Mouse (Mus musculus) ZHBTc4 (cell line): Measurements from ENCODE around the gene Gpr107.

Experiments used
- DNase-seq: peaks from one replicate; pipeline ENCODE4 v3.0.0-alpha.2; 2011; ENCODE audit warnings: low read depth, low spot score

Gpr107 gene

DNA sequence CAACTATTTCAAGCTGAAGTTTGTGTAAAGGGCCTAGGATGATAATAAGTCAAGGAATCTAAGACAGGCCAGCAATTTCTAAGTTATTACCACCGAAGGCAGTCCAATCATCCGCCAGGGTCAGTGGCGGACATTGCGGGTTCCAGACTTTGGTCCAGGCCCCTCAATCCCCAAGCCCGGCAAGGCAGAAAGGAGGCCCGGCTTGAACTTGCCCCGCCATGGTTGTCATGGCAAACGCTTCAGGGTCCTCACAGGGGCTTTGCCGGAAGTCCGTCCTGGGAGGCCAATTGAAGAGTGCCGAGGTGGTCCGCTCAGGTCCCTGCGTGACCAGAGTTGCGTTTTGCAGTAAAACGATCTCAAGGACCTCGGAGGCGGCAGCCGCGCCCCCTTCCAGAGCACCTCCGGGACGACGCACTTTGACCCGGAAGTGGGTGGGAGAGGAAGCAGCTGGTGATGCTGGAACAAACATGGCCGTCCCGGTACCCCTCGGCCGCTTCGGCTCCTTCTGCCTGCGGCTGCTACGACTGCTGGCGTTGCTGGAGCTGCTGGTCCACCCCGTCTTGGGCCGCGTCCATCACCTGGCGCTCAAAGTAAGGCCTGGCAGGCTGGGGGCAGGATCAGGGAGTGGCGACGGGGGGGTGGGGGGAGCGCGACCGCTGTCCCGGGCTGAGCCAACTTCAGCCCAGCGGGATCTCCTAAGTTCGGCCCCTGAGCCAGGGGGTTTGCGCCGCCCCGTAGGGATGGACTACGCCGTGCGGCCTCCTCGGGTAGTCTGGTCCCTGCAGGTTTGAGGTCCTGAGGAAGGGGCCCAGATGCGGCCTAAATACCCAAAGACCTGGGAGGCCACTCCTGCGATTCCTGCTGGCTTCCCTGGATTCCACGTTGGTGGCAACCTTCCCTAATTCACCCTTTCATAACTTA is at the start of gene Gpr107:
Gene Gpr107, plus strand, starts transcription at position 425 of the 921 bp plus-strand sequence.
- peak; percentile 92 for DNase-seq

DNA sequence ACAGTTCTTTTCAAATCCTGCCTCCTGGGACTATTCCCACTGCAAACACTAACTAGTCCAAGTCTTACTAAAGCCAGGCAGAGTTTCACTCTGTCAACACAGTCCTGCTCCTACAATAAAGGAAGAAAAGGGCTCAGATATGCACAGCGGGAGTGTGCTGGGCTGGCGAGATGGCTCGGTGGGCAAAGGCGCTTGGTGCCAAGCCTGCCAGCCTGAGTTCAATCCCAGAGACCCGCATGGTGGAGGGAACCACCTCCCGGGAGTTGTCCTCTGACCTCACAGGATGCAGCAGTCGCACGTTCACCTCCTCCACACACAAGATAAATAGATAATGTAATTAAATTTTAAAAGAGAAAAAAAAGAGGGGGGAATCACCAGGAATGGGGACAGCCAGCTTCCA is 48.8 kb upstream of the Gpr107 start:
- DNase-seq: no peak

DNA sequence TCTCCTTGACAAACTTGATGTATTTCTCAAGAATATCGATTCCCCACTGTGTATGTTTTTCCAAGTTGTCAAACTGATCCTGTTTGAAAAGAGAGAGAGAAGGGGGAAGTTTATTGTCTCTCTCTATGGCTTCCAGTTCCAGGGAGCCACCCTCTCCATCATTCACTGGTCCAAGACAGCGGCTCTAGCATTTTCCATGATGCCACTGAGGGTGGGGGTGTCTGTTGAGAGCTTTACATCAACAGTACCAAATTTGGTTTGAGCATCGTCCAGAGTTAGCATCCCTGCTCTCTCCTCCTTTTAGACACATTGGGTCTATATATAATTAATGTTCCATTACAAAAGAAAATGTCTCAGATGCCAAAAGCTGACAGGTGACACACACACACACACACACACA is 46.8 kb upstream of the Gpr107 start:
- no peak for DNase-seq

DNA sequence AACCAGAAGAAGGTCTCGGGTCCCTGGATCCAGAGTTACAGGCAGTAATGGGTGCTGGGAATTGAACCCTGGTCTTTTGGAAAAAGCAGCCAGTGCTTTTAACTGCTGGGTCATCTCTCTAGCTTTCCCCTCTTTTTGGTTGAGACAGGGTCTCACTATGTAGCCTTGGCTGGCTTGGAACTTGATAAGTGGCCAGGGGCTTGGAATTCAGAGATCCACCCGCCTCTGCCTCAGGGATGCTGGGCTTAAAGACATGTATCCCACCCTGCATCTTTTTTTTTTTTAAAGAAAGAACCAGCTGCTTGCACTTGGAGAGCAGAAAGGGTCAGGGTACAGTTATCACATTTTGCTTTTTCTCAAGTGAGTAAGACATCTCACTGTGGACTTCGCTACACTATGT is 46.1 kb upstream of the Gpr107 start:
- DNase-seq: no peak

DNA sequence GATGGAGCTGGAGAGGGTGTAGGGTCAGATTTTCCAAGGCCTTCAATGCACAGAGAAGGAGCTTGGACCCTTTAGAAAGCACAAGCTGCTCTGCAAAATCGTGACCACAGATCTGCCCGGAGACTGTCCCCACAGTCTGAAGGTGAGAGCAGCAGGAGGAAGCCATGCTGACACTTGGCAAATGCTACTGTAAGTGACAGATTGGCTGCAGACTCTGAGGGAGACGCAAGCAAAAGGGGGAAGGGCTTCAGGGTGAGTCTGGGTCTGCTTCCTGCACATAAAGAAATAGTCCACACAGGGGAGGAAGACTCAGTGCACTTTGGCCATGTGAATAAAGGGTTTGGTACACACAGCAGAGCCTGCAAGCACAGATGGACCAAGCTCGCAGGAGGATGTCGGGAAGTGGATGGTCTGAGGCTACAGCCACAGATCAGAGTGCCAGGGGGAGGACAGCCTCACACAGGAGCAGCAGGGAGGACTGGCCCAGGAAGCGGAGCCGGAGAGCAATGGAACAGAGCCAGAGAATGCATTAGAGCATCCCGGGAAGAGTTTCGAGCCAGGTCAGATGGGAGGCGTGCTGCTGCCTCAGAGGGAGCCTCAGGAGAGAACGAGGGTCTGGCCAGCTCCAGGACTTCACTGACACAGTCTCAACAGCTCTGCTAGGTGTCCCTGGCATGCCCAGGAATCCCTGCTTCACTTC is 45.3 kb upstream of the Gpr107 start:
- no peak for DNase-seq

DNA sequence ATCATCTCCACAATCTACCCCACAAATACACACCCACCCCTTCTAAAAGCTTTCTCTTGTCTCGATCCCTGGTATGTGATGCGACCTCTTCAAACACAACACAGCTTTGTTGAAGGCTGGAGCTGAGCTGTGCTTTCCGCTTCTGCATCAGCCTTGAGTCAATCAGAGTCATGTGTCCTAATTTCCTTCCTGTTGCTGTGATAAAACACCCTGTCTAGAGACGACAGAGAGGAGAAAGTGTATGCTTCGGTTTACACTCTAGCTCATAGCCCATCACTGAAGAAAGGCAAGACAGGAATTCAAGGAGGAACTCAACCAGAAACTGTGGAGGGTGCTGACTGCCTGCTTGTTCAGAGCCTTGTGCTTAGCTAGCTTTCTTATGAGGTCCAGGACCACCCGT is 43.9 kb upstream of the Gpr107 start:
- DNase-seq: no peak

DNA sequence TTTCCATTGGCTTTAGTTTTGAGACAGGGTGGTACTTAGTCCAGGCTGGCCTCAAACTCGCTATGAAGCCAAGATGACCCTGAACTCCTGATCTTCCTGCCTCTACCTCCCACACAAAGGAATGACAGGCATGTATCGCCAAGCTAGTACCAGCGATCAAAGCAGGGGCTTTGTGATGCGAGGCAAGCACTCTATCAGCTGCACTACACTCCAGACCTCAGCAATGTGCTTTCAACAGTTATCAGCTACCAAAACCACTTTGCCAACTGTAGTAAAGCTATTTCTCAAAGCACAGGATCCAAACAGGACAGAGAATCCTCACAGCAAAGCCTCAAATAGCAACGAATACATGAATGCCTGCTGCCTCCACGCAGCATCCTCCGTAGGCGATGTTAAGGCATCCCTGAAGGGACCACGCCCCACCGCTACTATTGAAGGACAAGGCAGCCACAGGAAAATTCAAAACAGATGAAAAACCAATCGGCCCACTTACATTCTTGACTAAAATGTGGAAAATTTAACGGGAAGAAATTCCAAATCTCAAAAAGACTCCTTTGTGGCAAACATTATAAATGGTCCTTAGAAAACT is 42.1 kb upstream of the Gpr107 start:
- DNase-seq: peak; percentile 67

DNA sequence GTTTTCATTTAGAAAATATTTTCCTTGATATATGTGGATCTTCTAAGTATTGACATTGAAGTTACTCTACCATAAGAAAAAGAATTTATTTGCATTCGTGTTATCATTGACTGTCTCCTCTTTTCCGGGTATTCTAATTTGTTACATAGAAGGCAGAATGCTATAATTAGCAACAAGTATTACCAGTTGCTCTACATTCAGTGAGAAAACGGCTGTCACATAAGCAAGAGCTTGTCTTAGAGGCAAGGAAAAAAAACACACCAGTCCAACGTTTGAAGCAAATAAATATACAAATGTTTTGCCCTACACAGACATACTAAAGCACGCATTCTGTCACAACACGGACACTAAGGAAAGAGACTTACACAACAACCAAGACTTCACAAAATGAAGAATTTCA is 40.4 kb upstream of the Gpr107 start:
- DNase-seq: no peak

DNA sequence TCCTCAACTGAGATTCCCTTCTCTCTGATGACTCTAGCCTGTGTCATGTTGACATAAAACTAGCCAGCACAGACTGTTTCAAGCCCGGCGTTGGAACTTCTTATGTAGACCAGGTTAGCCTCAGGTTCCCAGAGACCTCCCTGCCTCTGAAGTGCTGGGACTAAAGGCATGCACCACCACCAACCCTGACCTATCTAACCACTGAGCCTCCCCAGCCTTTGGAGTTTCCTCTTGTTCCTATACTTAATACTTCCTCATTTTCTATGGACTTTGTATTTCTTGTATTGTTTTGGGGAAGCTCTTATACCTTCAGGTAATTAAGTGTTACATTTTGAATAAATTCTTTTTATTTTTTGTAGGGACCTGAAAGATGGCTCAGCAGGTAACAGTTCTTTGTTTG is 37.9 kb upstream of the Gpr107 start:
- no peak for DNase-seq

DNA sequence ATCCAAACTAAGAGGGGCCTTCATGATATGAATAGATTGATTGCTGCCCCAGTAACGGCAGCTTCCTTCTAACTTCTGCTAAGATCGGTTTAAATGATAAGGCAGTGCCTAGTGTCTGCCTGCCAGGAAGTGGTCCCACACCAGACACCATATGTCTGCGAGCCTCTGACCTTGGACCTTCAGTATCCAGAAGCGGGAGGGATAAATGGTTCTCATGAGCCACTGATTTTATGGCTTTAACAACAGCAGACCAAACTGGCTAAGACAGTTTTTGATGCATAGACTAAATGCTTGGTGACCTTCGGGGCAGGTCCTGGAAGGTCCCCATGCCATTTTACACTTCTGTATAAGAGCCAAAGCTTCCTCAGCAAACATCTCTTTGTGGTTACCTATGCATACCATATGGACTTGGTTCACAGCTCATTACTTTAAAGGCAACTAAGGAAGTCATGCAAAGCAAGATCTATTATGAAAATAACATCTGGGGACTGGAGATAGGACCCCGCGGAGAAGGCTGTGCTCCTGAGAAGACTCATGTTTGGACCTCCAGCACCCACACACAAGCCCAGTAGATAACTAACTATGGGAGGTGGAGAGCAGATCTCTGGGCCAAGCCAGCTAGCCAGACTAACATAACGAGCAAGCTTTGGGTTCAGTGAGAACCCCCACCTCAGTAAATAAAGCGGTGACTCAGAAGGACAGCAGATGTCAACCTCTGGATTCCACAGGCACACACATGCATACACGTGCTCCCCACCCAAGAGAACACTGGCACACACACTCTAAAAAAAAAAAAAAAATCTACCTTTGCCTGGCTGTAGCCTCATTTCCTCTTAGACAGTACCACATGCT is 36.8 kb upstream of the Gpr107 start:
- no peak for DNase-seq

DNA sequence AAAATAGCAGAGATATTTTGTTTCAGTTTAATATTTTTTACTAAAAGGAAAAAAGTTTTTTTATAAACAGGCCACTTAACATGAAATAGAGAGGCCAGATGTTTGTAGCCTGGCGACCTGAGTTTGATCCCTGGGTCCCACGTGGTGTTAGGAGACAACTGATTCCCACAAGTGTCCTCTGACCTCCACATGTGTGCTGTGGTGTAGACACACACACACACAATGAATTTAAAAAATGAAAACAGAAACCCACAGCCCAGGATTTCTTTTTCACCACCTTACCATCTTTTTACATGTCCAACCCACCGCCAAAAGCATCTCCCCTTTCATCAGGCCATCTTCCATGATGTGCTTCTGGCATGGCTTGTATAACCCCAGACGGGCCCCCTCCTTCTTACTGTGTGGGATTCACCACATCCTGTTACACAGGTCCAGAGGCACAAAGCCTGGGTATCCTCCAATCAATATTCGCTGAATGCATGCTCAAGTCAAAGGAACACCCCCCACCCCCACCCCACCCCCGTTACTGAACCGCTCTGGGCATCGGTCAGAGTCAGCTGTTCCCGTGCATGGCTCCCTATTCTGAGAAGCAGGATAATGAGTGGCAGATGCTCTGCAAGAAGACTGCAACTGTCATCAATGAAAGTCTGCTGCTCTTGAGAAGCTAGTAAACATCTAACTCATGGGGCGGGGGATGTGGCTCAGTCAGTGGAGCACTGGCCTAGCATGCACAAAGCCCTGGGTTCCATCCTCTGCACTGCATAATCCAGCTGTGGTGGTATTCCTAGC is 36.0 kb upstream of the Gpr107 start:
- DNase-seq: no peak

DNA sequence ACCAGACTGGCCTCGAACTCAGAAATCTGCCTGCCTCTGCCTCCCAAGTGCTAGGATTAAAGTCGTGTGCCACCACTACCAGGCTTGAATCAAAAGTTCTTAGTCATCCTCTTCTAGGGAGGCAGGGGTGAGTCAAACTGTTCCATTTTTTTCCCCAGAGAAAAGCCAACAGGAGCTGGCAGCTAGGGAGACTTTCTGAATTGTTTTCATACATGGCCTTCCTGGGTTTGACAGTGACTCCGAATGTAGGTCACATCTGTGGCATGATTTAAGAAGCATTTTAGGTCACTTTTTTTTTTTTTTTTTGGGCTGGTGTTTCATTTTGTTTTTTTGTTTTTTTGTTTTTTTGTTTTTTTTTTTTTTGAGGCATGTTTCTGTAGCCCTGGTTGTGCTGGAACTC is 33.9 kb upstream of the Gpr107 start:
- no peak for DNase-seq

DNA sequence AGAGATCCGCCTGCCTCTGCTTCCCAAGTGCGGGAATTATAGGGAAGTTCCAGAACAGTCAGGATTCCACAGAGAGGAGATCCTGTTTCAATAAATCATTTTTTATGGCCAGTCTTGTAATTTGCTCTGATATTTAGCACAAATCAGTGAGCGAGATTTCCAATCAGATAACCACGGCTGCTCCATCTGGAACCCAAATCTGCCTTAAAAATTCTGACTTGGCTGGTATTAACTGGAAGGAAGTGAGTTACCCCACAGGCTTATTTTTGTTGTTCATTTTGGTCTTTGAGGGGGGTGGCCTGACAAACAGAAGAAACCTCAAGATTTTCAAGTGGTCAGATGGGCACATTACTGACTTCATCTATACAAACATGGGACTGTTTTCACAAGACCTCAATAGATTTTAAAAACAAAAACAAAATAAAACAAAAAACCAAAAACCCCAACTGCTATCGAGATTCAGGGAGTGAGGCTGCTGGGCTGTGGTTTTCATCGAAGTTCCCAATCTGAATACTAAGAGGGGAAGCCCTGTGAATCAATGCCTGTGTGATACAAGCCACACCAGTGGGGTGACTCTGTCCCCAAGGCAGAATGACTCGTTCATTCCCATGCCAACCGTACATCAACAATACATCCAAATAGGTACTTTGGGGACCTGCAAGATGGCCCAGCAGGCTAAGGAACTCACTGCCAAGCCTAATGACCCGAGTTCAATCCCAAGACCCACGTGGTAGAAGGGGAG is 33.3 kb upstream of the Gpr107 start:
- DNase-seq: no peak

DNA sequence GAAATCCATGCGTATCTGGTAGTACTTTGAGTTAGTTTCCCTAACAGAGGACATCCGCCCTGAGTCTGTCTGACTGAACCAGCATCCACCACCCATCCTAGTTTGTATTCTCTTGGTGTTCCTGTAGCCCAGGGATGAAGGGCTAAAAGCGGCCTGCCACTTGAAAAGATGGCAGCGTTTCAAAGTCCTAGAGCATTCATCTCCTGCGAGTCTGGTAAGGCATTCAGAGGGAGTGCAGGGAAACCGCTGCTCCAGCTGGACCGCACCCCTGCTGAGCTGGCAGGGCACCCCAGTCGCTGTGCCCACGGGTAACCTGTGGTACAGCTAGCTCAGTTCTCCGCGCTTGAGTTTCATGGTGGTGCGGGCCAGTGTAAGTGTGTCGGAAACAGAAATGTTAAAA is 32.3 kb upstream of the Gpr107 start:
- no peak for DNase-seq

DNA sequence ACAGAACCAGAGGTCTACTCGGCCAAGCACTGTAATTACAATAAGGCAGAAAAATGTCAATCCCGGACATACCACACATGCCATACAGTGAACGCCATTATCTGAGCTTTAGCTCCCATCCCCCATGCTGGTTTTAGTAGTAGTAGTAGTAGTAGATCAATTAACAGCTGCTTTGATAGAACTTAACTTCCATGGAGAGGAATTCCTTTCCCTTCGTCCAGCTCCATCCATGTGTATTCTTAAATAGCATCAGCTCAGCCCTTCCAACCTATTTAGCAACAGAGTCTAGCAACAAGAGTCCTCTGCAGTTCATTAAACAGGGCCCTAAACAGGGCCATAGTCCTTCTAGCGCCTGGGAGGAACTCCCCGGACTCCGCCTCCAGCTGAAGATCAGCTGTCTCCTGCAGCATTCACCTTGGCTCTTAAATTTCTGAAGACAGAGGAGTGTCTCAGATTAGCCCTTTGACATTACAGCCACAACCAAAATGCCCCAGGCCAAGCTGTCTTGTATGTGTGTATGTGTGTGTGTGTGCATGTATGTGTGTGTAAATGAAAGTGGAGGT is 30.9 kb upstream of the Gpr107 start:
- peak; percentile 76 for DNase-seq

DNA sequence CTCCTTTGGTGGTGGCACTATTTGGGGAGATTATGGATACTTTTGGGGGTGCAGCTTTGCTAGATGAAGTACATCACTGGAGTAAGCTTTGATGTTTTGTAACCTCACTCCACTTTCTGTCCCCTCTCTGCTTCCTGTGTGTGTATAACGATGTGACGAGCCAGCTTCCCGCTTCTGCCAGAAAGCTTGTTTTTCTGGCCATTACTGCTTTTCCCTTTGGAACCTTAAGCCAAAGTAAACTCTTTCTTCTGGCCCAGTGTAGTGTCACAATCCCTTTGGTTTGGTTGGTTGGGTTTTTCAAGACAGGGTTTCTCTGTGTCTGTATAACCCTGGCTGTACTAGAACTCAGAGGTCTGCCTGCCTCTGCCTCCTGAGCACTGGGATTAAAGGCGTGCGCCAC is 29.3 kb upstream of the Gpr107 start:
- no peak for DNase-seq

DNA sequence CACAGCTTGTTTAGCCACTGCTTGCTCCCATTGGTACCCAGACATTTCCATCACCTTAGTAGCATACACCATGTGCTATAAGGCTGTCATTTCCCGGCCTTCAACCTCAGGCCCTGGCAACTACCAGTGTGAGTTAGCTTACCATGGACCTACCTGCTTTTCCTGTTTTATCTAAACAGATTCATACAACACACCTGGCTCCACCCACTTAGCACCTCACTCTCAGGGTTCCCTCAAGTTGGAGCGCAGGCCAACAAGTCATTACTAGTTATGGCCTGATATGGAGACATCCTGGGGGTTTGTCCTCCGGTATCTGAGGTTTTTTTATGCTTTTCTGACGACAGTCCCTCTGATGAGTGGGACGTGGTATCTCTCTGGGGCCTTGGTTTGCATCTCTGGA is 28.6 kb upstream of the Gpr107 start:
- no peak for DNase-seq

DNA sequence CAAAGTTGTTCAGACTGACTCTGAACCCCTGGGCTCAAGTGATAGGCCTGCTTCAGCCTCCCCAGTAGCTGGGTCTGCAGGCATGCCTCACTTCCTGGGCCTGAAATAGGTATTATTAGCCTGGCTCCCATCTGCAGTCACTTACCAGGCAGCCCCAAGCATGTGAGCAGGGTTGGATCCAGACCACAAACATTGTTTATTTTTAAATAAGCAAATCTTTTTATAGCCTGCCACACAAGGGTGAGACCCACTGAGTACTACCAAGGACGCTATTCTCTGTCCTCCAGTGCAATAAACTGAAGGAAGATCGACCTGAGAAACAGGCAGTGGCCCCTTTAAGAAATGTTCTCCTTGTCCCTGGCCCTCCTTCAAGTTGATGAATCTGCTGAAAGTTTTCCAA is 27.4 kb upstream of the Gpr107 start:
- DNase-seq: no peak

DNA sequence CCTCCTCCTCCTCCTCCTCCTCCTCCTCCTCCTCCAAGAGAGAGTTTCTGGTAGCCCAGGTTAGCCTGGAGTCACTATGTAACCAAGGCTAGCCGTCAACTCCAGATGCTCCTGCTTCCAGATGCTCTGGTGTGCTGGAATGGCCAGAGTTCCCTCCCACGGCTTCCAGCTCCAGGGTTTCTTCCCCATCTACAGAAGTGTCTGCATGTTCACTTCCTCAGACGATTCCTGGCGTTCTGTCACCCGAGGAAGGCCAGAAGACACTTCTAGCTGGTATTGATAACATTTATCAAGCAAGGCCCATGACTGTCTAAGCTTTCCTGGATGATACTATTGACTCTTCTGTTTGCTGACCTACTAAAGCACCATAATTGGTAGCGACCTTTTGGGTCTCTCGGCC is 27.0 kb upstream of the Gpr107 start:
- no peak for DNase-seq

DNA sequence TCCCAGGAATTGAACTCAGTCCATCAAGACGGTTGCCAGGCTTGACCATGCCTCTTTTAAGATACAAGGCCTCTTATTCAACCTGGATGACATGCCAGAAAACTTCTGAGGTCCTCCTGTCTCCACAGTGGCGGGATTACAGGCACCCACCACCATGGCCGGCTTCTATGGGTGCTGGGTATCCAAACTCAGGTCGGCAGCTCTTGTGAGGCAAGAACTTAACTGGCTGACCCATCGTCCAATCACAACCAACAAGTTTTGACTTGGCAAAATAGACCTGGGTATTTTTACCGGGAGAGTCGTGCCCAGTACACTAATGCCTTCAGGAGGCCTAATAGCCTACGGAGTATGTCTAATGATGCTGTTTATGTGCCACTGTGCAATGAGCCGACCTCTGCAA is 26.1 kb upstream of the Gpr107 start:
- DNase-seq: no peak
